Mouse (Mus musculus) hindbrain, embryonic 16.5 days (tissue): ENCODE data around the gene Sbk2. TPM values are rescaled to one million over a fixed set of nuclear protein-coding genes. Genes with fewer than 3 reads are reported as not detected.
A peak's percentile ranks its signal among the peaks of the same experiment; 100 is the strongest.

Source experiments
- ATAC-seq: fragments of 200-750 bp; cut with Nextera tagmentation; 2 replicates; pipeline ENCODE4 v1.8.0; 2017; ENCODE audit warnings: moderate TSS enrichment, moderate library complexity
- H3K27ac ChIP-seq: fragments of 300-500 bp; sonication (generic); 2 replicates; pipeline ENCODE4 v1.5.1; 2014; ENCODE audit warnings: low read depth, mild to moderate bottlenecking, control low read depth, low read length, moderate library complexity
- H3K27me3 ChIP-seq: fragments of 300-500 bp; sonication (generic); replicated peaks from 2 replicates; pipeline ENCODE4 v1.6.1; 2014; ENCODE audit warnings: low read length; ENCODE audit not compliant: control insufficient read depth, insufficient read depth
- H3K36me3 ChIP-seq: fragments of 300-500 bp; sonication (generic); 2 replicates; pipeline ENCODE4 v1.6.1; 2014; ENCODE audit warnings: mild to moderate bottlenecking, low read length, moderate library complexity, mixed read lengths; ENCODE audit not compliant: control insufficient read depth, insufficient read depth
- H3K4me1 ChIP-seq: fragments of 300-500 bp; sonication (generic); 2 replicates; pipeline ENCODE4 v1.6.1; 2014; ENCODE audit warnings: low read depth, low read length; ENCODE audit not compliant: control insufficient read depth, insufficient read depth
- H3K4me2 ChIP-seq: fragments of 300-500 bp; sonication (generic); 2 replicates; pipeline ENCODE4 v1.6.1; 2014; ENCODE audit warnings: mild to moderate bottlenecking, low read length, control low read depth, moderate library complexity
- H3K4me3 ChIP-seq: fragments of 300-500 bp; sonication (generic); 2 replicates; pipeline ENCODE4 v1.5.1; 2014; ENCODE audit warnings: mild to moderate bottlenecking, low read length, control low read depth, moderate library complexity
- H3K9ac ChIP-seq: fragments of 300-500 bp; sonication (generic); 2 replicates; pipeline ENCODE4 v1.6.1; 2014; ENCODE audit warnings: low read depth, mild to moderate bottlenecking, control low read depth, low read length, moderate library complexity
- H3K9me3 ChIP-seq: fragments of 300-500 bp; sonication (generic); 2 replicates; pipeline ENCODE4 v1.6.1; 2014; ENCODE audit warnings: mild to moderate bottlenecking, low read length, moderate library complexity; ENCODE audit not compliant: control insufficient read depth
- WGBS: fragments of 180-500 bp; shearing (Covaris S2); extraction: QIAGEN DNeasy Blood & Tissue Kit; methylation state at CpG from one replicate; pipeline ENCODE4 v1.1.7; 2014; 5-methylcytosine and 5-hydroxymethylcytosine counted together
- polyA plus RNA-seq: library from polyadenylated mRNA; unstranded; fragments of >200 nt; fragmentation: Nextera tagmentation; extraction: Ambion mirVana; gene quantifications from 2 replicates; pipeline ENCODE4 v1.2.1, GENCODE M21; 2015

The Sbk2 gene
- polyA plus RNA-seq, 1 experiment from 2014 or later: not detected

DNA sequence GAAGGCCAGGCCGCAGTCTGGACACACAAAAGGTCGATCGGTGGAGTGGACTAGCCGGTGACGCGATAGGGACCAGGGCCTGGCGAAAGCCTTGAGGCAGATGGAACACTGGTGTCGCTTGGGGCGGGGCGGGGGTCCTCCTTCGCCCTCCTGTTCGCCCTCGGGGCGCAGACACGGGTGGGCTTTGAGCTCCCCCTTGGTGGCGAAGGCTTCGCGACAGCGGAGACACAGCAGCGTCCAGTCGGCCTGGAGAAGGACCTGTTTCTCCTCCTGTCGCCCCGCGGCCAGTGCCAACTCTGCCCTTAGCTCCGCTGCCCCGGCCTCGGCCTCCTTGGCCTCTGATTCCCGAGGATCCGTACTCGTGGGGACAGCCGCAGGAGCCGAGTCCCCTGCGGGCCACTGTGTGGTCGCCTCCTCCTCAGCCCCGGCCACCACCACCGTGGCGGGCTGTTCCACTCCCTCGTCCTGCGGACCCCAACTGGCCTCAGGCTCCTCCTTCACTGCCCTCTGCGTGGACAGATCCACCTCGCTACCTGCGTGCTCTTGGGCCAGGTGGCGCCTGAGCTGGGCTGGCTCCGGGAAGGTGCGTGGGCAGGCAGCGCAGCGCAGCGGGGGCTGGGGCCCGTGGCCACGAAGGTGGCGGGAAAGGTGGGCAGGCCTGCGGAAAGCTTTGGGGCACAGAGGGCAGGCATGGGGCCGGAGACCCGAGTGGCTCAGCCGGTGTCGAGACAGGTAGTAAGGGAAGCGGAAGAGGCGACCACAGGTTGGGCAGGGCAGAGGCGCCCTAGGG lies 30.0 kb upstream of the Sbk2 start:
- Histone ChIP-seq H3K27ac (no peak overlapping the region), H3K36me3 (peaks cover 18% of the 10 kb centered on the region), H3K4me2 (peak overlapping the region; percentile 93), H3K4me3 (peak overlapping the region; percentile 56), H3K27me3 (no peaks in the 10 kb centered on the region), H3K9ac (peak overlapping the region; percentile 94; the same call in 1 of the 2 replicates), H3K9me3 (peaks cover 5% of the 10 kb centered on the region; the same call in 1 of the 2 replicates), H3K4me1 (peaks cover 29% of the 10 kb centered on the region)
- ATAC-seq: no peak
- WGBS: 51% methylated on average over 59 of the region's 59 CpGs

DNA sequence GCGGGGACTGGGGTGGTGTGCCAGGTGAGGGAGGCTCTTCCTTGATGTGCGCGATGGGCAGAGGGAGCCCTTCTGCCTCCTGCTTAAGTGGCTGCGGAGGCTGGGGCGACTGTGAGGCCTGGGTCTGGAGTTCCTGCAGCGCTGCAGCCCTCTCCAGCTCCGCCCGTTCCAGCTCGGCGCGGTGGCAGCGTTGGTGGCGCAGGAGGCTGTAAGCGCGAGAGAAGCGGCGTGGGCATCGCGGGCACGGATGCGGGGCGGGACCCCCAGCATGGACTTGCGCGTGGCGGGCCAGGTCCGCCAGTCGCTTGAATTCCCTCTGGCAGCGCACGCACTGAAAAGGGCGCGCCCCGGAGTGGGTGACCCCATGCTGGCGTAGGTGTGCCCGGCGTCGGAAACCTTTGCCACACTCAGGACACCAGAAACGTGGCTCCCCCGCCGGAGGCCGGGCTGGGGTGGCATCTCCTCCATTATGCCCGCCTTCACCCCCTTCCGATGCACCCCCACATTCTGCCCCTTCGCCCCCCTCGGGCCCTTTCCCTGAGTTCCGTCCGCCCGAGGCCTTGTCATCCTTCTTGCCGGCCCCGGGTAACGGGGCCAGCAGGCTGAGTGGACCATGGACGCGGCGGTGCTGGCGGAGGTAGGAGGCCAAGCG lies 29.3 kb upstream of the Sbk2 start:
- H3K9me3 ChIP-seq: peaks cover 5% of the 10 kb centered on the region; the same call in 1 of the 2 replicates
- ATAC-seq: no peak
- H3K27me3 ChIP-seq: no peaks in the 10 kb centered on the region
- H3K4me2 ChIP-seq: peak overlapping the region; percentile 93
- H3K9ac ChIP-seq: peak overlapping the region; percentile 43
- WGBS: 41% methylated on average over 55 of the region's 55 CpGs
- no peak overlapping the region for H3K27ac ChIP-seq
- H3K36me3 ChIP-seq: peaks cover 18% of the 10 kb centered on the region
- peak overlapping the region; percentile 56 for H3K4me3 ChIP-seq
- H3K4me1 ChIP-seq: peaks cover 29% of the 10 kb centered on the region

- Histone ChIP-seq H3K36me3 (peaks cover 12% of the 10 kb centered on the region), H3K27ac (no peak overlapping the region), H3K4me3 (no peak overlapping the region), H3K27me3 (no peaks in the 10 kb centered on the region), H3K4me2 (no peak overlapping the region), H3K9me3 (peaks cover 3% of the 10 kb centered on the region; the same call in 1 of the 2 replicates), H3K4me1 (peaks cover 3% of the 10 kb centered on the region), H3K9ac (no peak overlapping the region)
- WGBS: 52% methylated on average over 2 of the region's 2 CpGs
- ATAC-seq: no peak
Observed at GRCm38 (mm10) chr7:4988250-4988649, 24.0 kb upstream of the Sbk2 start.

GRCm38 (mm10) chr7:4976832-4977231 lies 12.6 kb upstream of the Sbk2 start:
- Histone ChIP-seq H3K9ac (no peak overlapping the region), H3K4me3 (no peak overlapping the region), H3K27me3 (no peaks in the 10 kb centered on the region), H3K9me3 (no peaks in the 10 kb centered on the region), H3K36me3 (no peaks in the 10 kb centered on the region), H3K4me1 (no peaks in the 10 kb centered on the region), H3K27ac (no peak overlapping the region), H3K4me2 (no peak overlapping the region)
- 93% methylated on average over 7 of the region's 7 CpGs for WGBS
- no peak for ATAC-seq

GRCm38 (mm10) chr7:4975455-4975854 lies 11.2 kb upstream of the Sbk2 start:
- Histone ChIP-seq H3K9me3 (no peaks in the 10 kb centered on the region), H3K9ac (no peak overlapping the region), H3K27ac (no peak overlapping the region), H3K4me1 (no peaks in the 10 kb centered on the region), H3K27me3 (no peaks in the 10 kb centered on the region), H3K4me3 (no peak overlapping the region), H3K36me3 (no peaks in the 10 kb centered on the region), H3K4me2 (no peak overlapping the region)
- WGBS: 92% methylated on average over 4 of the region's 4 CpGs
- no peak for ATAC-seq

- H3K36me3 ChIP-seq: no peaks in the 10 kb centered on the region
- no peaks in the 10 kb centered on the region for H3K9me3 ChIP-seq
- 78% methylated on average over 18 of the region's 18 CpGs for WGBS
Observed at GRCm38 (mm10) chr7:4972321-4973047, 8.3 kb upstream of the Sbk2 start.

DNA sequence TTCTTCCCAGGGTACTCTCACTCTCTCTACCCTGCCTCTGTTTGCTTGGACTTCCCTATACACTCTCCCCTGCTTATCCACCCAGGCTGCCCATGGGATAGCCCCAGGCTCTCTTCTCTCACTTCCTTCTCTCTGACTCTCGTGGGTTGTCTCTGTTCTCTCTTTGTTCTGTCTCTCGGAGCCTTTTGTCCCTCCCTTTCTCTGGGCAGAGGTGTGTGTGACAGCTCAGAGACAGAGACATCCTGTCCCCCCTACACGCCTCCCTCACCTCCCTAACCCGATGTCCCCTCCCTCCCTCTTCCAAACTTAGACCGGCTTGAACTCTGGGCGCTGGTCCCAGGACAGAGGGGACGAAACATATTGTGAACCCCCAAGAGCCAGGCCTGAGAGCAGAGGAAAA lies 7.5 kb upstream of the Sbk2 start:
- no peak for ATAC-seq
- H3K4me3 ChIP-seq: no peak overlapping the region

More at GRCm38 (mm10) chr7:4972321-4973047, 8.3 kb upstream of the Sbk2 start:
- Histone ChIP-seq H3K9ac (no peak overlapping the region), H3K27me3 (no peaks in the 10 kb centered on the region), H3K27ac (no peak overlapping the region), H3K4me3 (no peak overlapping the region), H3K4me1 (no peaks in the 10 kb centered on the region), H3K4me2 (no peak overlapping the region)
- ATAC-seq: no peak

DNA sequence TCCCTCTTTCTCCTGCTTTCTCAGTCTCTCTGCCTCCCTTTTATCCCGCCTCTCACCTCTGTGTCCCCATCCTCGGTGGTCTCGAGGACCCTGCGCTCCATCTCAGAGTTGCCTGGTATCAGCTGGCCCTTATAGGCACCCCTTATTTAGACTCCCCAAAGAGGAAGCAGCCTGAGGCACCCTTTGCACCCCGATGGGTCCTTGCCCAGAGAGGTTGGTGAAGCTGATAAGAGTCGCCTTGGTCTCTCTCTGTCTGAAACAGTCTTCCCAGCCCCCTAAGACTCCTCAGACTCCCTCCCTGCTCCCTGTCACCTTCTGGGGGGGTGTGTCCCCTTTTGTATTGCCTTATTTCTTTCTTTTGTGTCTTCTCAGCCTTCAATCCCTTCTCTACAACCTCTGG lies 6.9 kb upstream of the Sbk2 start, which contains the start of gene Sbk3:
Gene Sbk3 (minus strand): TSS at position 101 of the 400 bp plus-strand sequence.
- no peaks in the 10 kb centered on the region for H3K36me3 ChIP-seq
- no peak within 1 kb of the TSS for H3K4me3 ChIP-seq
- H3K9ac ChIP-seq: no peak within 1 kb of the TSS
- no peak within 1 kb of the TSS for H3K4me2 ChIP-seq
- no peaks in the 10 kb centered on the region for H3K4me1 ChIP-seq
- no peak for ATAC-seq
- H3K27me3 ChIP-seq: 0 out of 2 replicates have a peak, but pooled peaks cover 2% of the 10 kb centered on the region
- H3K9me3 ChIP-seq: no peaks in the 10 kb centered on the region
- 42% methylated on average over 6 of the region's 6 CpGs for WGBS
- H3K27ac ChIP-seq: no peak within 1 kb of the TSS

More for the DNA sequence above, 7.5 kb upstream of the Sbk2 start:
- WGBS: 26% methylated on average over 7 of the region's 7 CpGs
- no peaks in the 10 kb centered on the region for H3K9me3 ChIP-seq
- H3K4me2 ChIP-seq: no peak overlapping the region
- H3K9ac ChIP-seq: no peak overlapping the region
- no peaks in the 10 kb centered on the region for H3K27me3 ChIP-seq
- H3K36me3 ChIP-seq: no peaks in the 10 kb centered on the region
- H3K4me1 ChIP-seq: no peaks in the 10 kb centered on the region
- no peak overlapping the region for H3K27ac ChIP-seq

DNA sequence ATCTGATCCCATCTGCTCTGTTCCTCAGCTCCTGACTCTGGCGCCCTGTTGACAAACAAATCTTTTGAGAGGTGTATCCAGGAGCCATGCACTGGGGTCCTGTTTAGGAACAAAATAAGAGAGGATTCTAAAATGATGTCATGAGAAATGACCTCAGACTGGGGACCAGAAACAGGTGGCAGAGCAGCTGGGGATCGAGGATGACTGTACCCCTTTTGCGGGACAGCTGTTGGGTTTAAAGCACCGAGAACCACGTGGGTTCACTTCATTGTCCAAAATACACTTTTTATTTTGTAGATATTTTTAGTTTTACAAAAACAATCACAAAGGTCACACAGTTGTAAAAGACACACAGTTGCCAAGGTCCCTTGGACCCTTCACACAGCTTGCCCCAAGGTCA lies 782 bp upstream of the Sbk2 start:
- no peaks in the 10 kb centered on the region; the same call in 1 of the 2 replicates for H3K4me1 ChIP-seq
- no peak overlapping the region for H3K4me2 ChIP-seq
- WGBS: 81% methylated on average over 5 of the region's 5 CpGs
- H3K9ac ChIP-seq: no peak overlapping the region
- H3K27me3 ChIP-seq: 0 out of 2 replicates have a peak, but pooled peaks cover 2% of the 10 kb centered on the region
- no peaks in the 10 kb centered on the region for H3K36me3 ChIP-seq
- no peaks in the 10 kb centered on the region for H3K9me3 ChIP-seq
- H3K4me3 ChIP-seq: no peak overlapping the region
- H3K27ac ChIP-seq: no peak overlapping the region
- ATAC-seq: no peak
